Mouse (Mus musculus): ENCODE results near the gene Igfbp2. TPM values are rescaled to one million over a fixed set of nuclear protein-coding genes. Genes with fewer than 3 reads are reported as not detected.
A peak's percentile ranks its signal among the peaks of the same experiment; 100 is the strongest.

Gene Igfbp2
- polyA plus RNA-seq, 1 experiment from 2014 or later: 51.4 TPM

GRCm38 (mm10) chr1:72870615-72871336 is 46.5 kb downstream of the Igfbp2 start:
- Histone ChIP-seq H3K4me2 (replicated peaks; ENCODE audit: low read depth, low read length) (peak overlapping the region; percentile 77), H3K9ac (replicated peaks; ENCODE audit: low read depth) (no peak overlapping the region), H3K9me3 (ENCODE audit: low read length) (no peaks in the 10 kb centered on the region), H3K27ac (ENCODE audit: low read length) (peak overlapping the region; percentile 26; the same call in 1 of the 2 replicates), H3K4me3 (ENCODE audit: low read depth, low read length) (peak overlapping the region; percentile 33), H3K27me3 (replicated peaks; ENCODE audit: insufficient read depth, low read length) (peaks cover 16% of the 10 kb centered on the region; the same call in 1 of the 2 replicates), H3K4me1 (ENCODE audit: insufficient read depth, low read depth, low read length) (peaks cover 10% of the 10 kb centered on the region), H3K36me3 (ENCODE audit: insufficient read depth, low read length) (no peaks in the 10 kb centered on the region)
- WGBS: 2% methylated on average over 20 of the region's 20 CpGs
- TF ChIP-seq CTCF (IDR thresholded peaks at IDR 0.05): no peak
- no peak for TF ChIP-seq EP300 (IDR thresholded peaks at IDR 0.05)
- DNase-seq (ENCODE audit: low spot score) (peak; percentile 93), ATAC-seq (peak; percentile 75)

- Histone ChIP-seq H3K36me3 (ENCODE audit: insufficient read depth, low read length) (no peaks in the 10 kb centered on the region), H3K9me3 (ENCODE audit: low read length) (no peaks in the 10 kb centered on the region), H3K4me3 (ENCODE audit: low read depth, low read length) (peak overlapping the region; percentile 33), H3K27ac (ENCODE audit: low read length) (no peak overlapping the region), H3K27me3 (replicated peaks; ENCODE audit: insufficient read depth, low read length) (peaks cover 16% of the 10 kb centered on the region; the same call in 1 of the 2 replicates), H3K4me2 (replicated peaks; ENCODE audit: low read depth, low read length) (peak overlapping the region; percentile 77), H3K9ac (replicated peaks; ENCODE audit: low read depth) (no peak overlapping the region), H3K4me1 (ENCODE audit: insufficient read depth, low read depth, low read length) (peaks cover 10% of the 10 kb centered on the region)
- TF ChIP-seq CTCF (IDR thresholded peaks at IDR 0.05) (no peak), EP300 (IDR thresholded peaks at IDR 0.05) (no peak)
- no peak for ATAC-seq
- no peak for DNase-seq (ENCODE audit: low spot score)
- 1% methylated on average over 6 of the region's 6 CpGs for WGBS
Observed at GRCm38 (mm10) chr1:72871337-72871696, 47.0 kb downstream of the Igfbp2 start.

DNA sequence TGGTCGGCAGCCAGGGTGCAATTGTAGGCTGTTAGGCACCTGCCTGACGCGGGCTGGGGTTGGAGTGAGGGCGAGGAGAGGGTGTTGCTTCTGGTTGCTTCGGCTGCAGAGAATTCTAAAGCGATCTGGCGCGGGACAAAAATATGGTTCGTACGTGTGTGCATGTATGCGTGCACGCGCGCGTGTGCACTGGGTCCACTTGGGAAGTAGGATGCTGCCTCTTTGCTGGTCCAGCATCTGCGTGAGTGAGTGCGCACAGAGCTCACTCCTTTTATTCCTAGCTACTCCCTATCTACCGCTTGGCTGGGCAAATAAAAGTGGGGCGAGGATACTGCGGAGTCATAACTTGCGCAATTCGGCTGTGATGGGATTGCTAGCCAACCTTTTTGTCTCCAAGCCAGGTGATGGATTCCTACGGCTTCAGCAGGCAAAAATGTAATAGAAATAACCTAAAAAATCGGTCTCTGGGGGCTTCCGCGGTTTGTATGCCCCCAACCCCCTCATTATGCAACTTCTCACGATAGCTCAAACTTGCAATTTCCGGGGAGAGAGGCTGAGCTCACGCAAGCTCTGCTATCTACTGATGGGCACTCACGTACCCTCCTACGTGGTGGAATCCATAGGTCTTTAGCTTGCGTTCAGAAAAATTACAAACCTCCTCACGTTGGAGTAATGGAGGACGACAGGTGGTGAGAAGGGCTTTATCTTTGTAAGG is 47.6 kb downstream of the Igfbp2 start:
- no peaks in the 10 kb centered on the region for H3K36me3 ChIP-seq (ENCODE audit: insufficient read depth, low read length)
- peak overlapping the region; percentile 33 for H3K4me3 ChIP-seq (ENCODE audit: low read depth, low read length)
- ATAC-seq (no peak), DNase-seq (ENCODE audit: low spot score) (peak; percentile 35)
- peak overlapping the region; percentile 77 for H3K4me2 ChIP-seq (replicated peaks; ENCODE audit: low read depth, low read length)
- no peak overlapping the region for H3K27ac ChIP-seq (ENCODE audit: low read length)
- TF ChIP-seq CTCF (IDR thresholded peaks at IDR 0.05): no peak
- peaks cover 10% of the 10 kb centered on the region for H3K4me1 ChIP-seq (ENCODE audit: insufficient read depth, low read depth, low read length)
- 1% methylated on average over 34 of the region's 34 CpGs for WGBS
- peaks cover 18% of the 10 kb centered on the region; the same call in 1 of the 2 replicates for H3K27me3 ChIP-seq (replicated peaks; ENCODE audit: insufficient read depth, low read length)
- H3K9me3 ChIP-seq (ENCODE audit: low read length): no peaks in the 10 kb centered on the region
- no peak overlapping the region for H3K9ac ChIP-seq (replicated peaks; ENCODE audit: low read depth)

DNA sequence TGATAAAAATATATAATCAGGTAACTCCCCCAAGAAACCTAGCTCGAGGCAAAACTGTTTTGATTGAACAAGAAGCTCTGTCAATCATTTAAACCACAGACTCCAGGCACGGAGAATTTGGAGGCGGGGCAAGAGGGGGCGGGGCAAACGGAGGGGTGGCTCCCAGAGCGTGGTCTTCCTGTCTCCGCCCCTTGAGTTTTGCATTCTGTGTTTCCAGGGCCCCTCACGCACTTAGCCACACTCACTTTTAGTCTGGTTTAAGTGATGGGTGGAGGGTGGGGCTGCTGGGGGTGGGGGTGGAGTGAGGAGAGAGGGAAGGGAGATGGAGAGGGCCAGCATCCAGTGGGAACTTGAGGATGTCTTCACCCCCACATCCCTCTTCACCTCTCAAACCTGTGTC is 48.2 kb downstream of the Igfbp2 start:
- H3K4me1 ChIP-seq (ENCODE audit: insufficient read depth, low read depth, low read length): peaks cover 10% of the 10 kb centered on the region
- H3K27ac ChIP-seq (ENCODE audit: low read length): no peak overlapping the region
- peak; percentile 82 for DNase-seq (ENCODE audit: low spot score)
- peak; percentile 48 for ATAC-seq
- peaks cover 20% of the 10 kb centered on the region; the same call in 1 of the 2 replicates for H3K27me3 ChIP-seq (replicated peaks; ENCODE audit: insufficient read depth, low read length)
- WGBS: 1% methylated on average over 8 of the region's 8 CpGs
- peak overlapping the region; percentile 77 for H3K4me2 ChIP-seq (replicated peaks; ENCODE audit: low read depth, low read length)
- no peak for TF ChIP-seq EP300 (IDR thresholded peaks at IDR 0.05)
- no peak for TF ChIP-seq CTCF (IDR thresholded peaks at IDR 0.05)
- H3K4me3 ChIP-seq (ENCODE audit: low read depth, low read length): peak overlapping the region; percentile 33; the same call in 1 of the 2 replicates
- H3K9me3 ChIP-seq (ENCODE audit: low read length): no peaks in the 10 kb centered on the region
- H3K36me3 ChIP-seq (ENCODE audit: insufficient read depth, low read length): no peaks in the 10 kb centered on the region
- no peak overlapping the region for H3K9ac ChIP-seq (replicated peaks; ENCODE audit: low read depth)

GRCm38 (mm10) chr1:72873078-72873477 is 48.8 kb downstream of the Igfbp2 start:
- WGBS: under 1% methylated on average over 16 of the region's 16 CpGs
- DNase-seq (ENCODE audit: low spot score): no peak
- H3K4me3 ChIP-seq (ENCODE audit: low read depth, low read length): peak overlapping the region; percentile 39; the same call in 1 of the 2 replicates

DNA sequence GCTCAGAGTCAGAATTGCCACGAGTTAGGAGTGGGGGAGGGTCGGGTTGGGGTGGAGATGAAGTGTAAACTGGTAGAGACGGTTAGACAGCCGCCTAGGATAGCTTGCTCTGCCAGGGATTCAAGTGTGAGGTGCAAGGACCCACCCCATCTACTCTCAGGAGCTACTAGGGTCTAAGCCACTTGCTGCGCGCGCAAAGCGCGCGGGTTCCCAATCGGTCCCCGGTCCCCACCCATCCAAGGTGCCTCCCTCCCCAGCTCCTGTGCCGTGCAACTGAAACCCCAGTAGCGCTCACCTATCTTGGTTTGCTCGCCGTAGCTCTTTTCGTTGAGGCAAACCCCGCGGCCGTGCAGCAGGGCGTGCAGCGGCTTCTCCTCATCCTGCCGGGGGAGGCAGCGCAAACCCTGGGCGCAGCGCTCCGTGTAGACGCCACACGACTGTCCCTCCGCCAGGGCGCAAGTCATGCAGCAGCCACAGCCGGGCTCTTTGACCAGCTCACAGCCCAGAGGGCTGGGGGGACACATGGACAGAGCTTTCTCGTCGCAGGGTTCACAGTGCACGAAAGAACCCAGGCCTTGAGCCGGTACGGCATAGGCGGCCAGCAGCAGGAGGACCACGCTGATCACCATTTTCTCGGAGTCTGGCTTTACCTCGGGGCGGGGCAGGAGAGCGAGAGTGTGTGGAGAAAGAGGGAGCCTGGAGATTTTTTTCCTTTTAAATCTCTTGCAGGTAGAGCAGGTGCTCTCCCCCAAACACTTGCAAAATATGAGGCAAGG is 49.4 kb downstream of the Igfbp2 start:
- H3K4me1 ChIP-seq (ENCODE audit: insufficient read depth, low read depth, low read length): peaks cover 10% of the 10 kb centered on the region
- ATAC-seq: no peak
- WGBS: under 1% methylated on average over 43 of the region's 43 CpGs

More at GRCm38 (mm10) chr1:72873078-72873477, 48.8 kb downstream of the Igfbp2 start:
- H3K4me2 ChIP-seq (replicated peaks; ENCODE audit: low read depth, low read length): peak overlapping the region; percentile 77
- no peak overlapping the region for H3K9ac ChIP-seq (replicated peaks; ENCODE audit: low read depth)
- peaks cover 10% of the 10 kb centered on the region for H3K4me1 ChIP-seq (ENCODE audit: insufficient read depth, low read depth, low read length)
- H3K27me3 ChIP-seq (replicated peaks; ENCODE audit: insufficient read depth, low read length): peaks cover 20% of the 10 kb centered on the region; the same call in 1 of the 2 replicates
- no peak for TF ChIP-seq CTCF (IDR thresholded peaks at IDR 0.05)
- TF ChIP-seq EP300 (IDR thresholded peaks at IDR 0.05): no peak
- no peak for ATAC-seq
- H3K9me3 ChIP-seq (ENCODE audit: low read length): no peaks in the 10 kb centered on the region
- no peaks in the 10 kb centered on the region for H3K36me3 ChIP-seq (ENCODE audit: insufficient read depth, low read length)
- H3K27ac ChIP-seq (ENCODE audit: low read length): no peak overlapping the region

More for the DNA sequence above, 49.4 kb downstream of the Igfbp2 start:
- TF ChIP-seq CTCF (IDR thresholded peaks at IDR 0.05) (peak; percentile 27), EP300 (IDR thresholded peaks at IDR 0.05) (no peak)
- Histone ChIP-seq H3K9me3 (ENCODE audit: low read length) (no peaks in the 10 kb centered on the region), H3K4me3 (ENCODE audit: low read depth, low read length) (peak overlapping the region; percentile 39), H3K36me3 (ENCODE audit: insufficient read depth, low read length) (no peaks in the 10 kb centered on the region), H3K9ac (replicated peaks; ENCODE audit: low read depth) (no peak overlapping the region), H3K27ac (ENCODE audit: low read length) (no peak overlapping the region), H3K27me3 (replicated peaks; ENCODE audit: insufficient read depth, low read length) (peaks cover 20% of the 10 kb centered on the region; the same call in 1 of the 2 replicates), H3K4me2 (replicated peaks; ENCODE audit: low read depth, low read length) (peak overlapping the region; percentile 77)
- peak; percentile 37 for DNase-seq (ENCODE audit: low spot score)

All from lung, postnatal 0 days (tissue).